Mouse (Mus musculus): ENCODE results near the gene Nfatc4. TPM values are rescaled to one million over a fixed set of nuclear protein-coding genes. Genes with fewer than 3 reads are reported as not detected.

Nfatc4 gene
- 0.58 and 0.83 TPM in 2 replicates for polyA plus RNA-seq (2012; rRNA removed)

DNA sequence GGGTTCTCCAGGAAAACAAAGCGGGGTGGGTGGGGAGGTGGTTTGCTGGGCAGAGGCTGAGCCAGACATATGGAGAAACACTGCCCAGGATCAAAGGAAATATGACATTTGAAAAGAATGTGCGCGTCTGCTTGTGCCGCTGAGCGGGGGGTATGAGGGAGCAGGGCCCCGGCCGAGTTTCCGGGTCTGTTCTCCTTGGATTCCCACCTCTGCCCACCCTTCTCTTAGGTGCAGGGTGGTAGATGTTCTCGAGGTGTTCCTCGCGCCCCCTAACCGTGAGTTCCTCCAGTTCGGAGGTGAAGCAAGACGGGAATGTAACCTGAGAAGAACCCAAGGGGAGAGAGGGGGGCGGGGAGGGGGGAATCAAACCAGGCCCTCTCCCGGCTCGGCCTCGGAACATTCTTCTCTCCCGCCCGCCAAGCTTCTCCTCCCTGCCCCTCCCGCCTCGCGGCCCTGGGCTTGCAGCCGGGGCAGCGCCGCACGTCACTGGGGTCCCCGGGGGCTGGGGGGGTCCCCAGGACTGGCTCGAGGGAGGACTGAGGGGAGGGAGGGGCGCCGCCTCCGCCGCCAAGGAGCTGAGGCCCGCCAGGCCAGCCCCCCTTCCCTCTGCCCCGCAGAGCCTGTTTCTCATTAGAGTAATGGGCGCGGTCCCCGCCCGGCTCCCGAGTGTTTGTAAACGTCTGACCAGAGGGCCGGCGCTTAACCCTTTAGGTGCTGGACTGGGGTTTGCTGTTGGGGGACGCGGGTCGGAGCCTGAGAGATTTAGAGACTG is at the start of gene Nfatc4:
Gene Nfatc4 (plus strand): TSS at position 154 of the 772 bp plus-strand sequence.
- no peak for TF ChIP-seq CTCF (IDR thresholded peaks at IDR 0.05; ENCODE audit: control insufficient read depth, insufficient read depth, insufficient replicate concordance, low read depth, low read length)
- TF ChIP-seq POLR2A (IDR thresholded peaks at IDR 0.05; ENCODE audit: control insufficient read depth, low read depth, low read length) = no peak
- peak within 1 kb of the TSS; percentile 68 for H3K4me3 ChIP-seq (ENCODE audit: control insufficient read depth, low read depth, low read length)
- H3K27ac ChIP-seq (ENCODE audit: control insufficient read depth, insufficient read depth, low read depth, low read length) = peak within 1 kb of the TSS; percentile 56; the same call in 1 of the 2 replicates
- H3K27me3 ChIP-seq (ENCODE audit: control insufficient read depth, insufficient read depth, low read length) = peaks cover 5% of the 10 kb centered on the region
- H3K36me3 ChIP-seq (ENCODE audit: control insufficient read depth, insufficient read depth, low read length) = no peaks in the 10 kb centered on the region
- H3K4me1 ChIP-seq (ENCODE audit: control insufficient read depth, insufficient read depth, low read length) = peaks cover 31% of the 10 kb centered on the region

DNA sequence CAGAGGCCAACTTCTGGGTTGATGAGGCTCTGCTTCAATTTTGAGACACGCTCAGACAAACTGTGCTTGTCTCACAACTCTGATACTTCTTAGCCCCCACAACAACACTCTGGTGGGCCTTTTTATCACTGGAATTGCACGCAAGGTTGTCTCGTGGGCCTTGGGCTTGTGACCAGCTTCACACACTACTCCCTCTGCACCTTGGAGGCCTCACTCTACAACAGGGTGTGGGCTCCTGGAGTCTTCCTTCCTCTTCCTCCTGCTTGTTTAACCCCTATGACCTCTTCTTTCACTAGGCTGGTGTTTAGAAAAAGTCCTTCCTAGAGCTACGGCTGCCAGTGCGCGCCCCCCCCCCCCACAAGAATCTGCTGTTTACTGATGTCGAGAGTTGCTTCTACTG is 46.2 kb upstream of the Nfatc4 start:
- H3K4me1 ChIP-seq (ENCODE audit: control insufficient read depth, insufficient read depth, low read length) = no peaks in the 10 kb centered on the region
- no peaks in the 10 kb centered on the region for H3K36me3 ChIP-seq (ENCODE audit: control insufficient read depth, insufficient read depth, low read length)
- TF ChIP-seq CTCF (IDR thresholded peaks at IDR 0.05; ENCODE audit: control insufficient read depth, insufficient read depth, insufficient replicate concordance, low read depth, low read length) (no peak), POLR2A (IDR thresholded peaks at IDR 0.05; ENCODE audit: control insufficient read depth, low read depth, low read length) (no peak)
- H3K4me3 ChIP-seq (ENCODE audit: control insufficient read depth, low read depth, low read length) = no peak overlapping the region
- no peaks in the 10 kb centered on the region for H3K27me3 ChIP-seq (ENCODE audit: control insufficient read depth, insufficient read depth, low read length)
- no peak overlapping the region for H3K27ac ChIP-seq (ENCODE audit: control insufficient read depth, insufficient read depth, low read depth, low read length)

- Histone ChIP-seq H3K27me3 (ENCODE audit: control insufficient read depth, insufficient read depth, low read length) (no peaks in the 10 kb centered on the region), H3K27ac (ENCODE audit: control insufficient read depth, insufficient read depth, low read depth, low read length) (no peak overlapping the region), H3K4me3 (ENCODE audit: control insufficient read depth, low read depth, low read length) (no peak overlapping the region), H3K4me1 (ENCODE audit: control insufficient read depth, insufficient read depth, low read length) (no peaks in the 10 kb centered on the region), H3K36me3 (ENCODE audit: control insufficient read depth, insufficient read depth, low read length) (no peaks in the 10 kb centered on the region)
- TF ChIP-seq CTCF (IDR thresholded peaks at IDR 0.05; ENCODE audit: control insufficient read depth, insufficient read depth, insufficient replicate concordance, low read depth, low read length) (no peak), POLR2A (IDR thresholded peaks at IDR 0.05; ENCODE audit: control insufficient read depth, low read depth, low read length) (no peak)
Observed at GRCm38 (mm10) chr14:55777176-55777575, 45.8 kb upstream of the Nfatc4 start.

DNA sequence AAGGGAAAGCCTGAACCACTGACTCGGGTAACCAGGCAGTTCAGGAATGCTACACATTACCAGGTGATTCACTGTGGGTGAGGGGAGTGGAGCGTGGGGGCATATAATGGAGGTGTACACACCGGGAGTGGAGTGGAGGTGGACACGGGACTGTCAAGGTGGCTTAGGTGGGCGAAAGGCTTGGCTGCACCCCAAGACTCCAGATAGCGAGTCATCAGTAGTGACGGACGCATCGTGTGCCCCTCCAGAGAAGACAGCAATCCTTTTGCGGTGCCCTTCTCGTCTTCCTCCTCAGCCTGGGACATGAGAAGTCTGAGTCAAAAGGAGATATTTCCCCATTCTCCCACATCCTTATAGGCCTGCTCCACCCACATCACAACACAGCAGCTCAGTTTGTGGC is 45.1 kb upstream of the Nfatc4 start:
- H3K4me3 ChIP-seq (ENCODE audit: control insufficient read depth, low read depth, low read length) = no peak overlapping the region
- H3K27me3 ChIP-seq (ENCODE audit: control insufficient read depth, insufficient read depth, low read length) = no peaks in the 10 kb centered on the region
- no peak overlapping the region for H3K27ac ChIP-seq (ENCODE audit: control insufficient read depth, insufficient read depth, low read depth, low read length)
- H3K36me3 ChIP-seq (ENCODE audit: control insufficient read depth, insufficient read depth, low read length) = no peaks in the 10 kb centered on the region
- no peaks in the 10 kb centered on the region for H3K4me1 ChIP-seq (ENCODE audit: control insufficient read depth, insufficient read depth, low read length)
- TF ChIP-seq POLR2A (IDR thresholded peaks at IDR 0.05; ENCODE audit: control insufficient read depth, low read depth, low read length) = no peak
- no peak for TF ChIP-seq CTCF (IDR thresholded peaks at IDR 0.05; ENCODE audit: control insufficient read depth, insufficient read depth, insufficient replicate concordance, low read depth, low read length)

DNA sequence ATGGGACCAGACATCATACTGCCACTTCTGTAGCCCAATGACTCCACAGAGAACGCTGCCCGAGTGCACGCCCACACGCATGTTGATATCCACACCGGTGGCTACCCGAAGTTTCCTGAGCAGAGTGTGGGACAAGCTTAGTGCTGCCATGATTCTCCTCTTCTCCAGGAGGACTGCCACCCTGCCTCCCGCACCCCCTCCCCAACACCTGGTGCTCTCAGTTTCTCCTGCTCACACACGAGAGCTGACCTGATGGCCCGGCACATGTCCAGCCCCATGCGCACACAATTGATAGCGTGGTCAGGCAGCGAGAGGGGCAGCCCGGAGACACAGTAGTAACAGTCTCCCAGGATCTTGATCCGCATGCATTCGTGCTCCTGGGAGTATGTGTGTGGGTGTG is 44.3 kb upstream of the Nfatc4 start:
- Histone ChIP-seq H3K4me3 (ENCODE audit: control insufficient read depth, low read depth, low read length) (no peak overlapping the region), H3K4me1 (ENCODE audit: control insufficient read depth, insufficient read depth, low read length) (peaks cover 2% of the 10 kb centered on the region), H3K27me3 (ENCODE audit: control insufficient read depth, insufficient read depth, low read length) (no peaks in the 10 kb centered on the region), H3K36me3 (ENCODE audit: control insufficient read depth, insufficient read depth, low read length) (no peaks in the 10 kb centered on the region), H3K27ac (ENCODE audit: control insufficient read depth, insufficient read depth, low read depth, low read length) (no peak overlapping the region)
- no peak for TF ChIP-seq CTCF (IDR thresholded peaks at IDR 0.05; ENCODE audit: control insufficient read depth, insufficient read depth, insufficient replicate concordance, low read depth, low read length)
- no peak for TF ChIP-seq POLR2A (IDR thresholded peaks at IDR 0.05; ENCODE audit: control insufficient read depth, low read depth, low read length)

GRCm38 (mm10) chr14:55779656-55780055 is 43.3 kb upstream of the Nfatc4 start:
- Histone ChIP-seq H3K4me1 (ENCODE audit: control insufficient read depth, insufficient read depth, low read length) (peaks cover 6% of the 10 kb centered on the region), H3K36me3 (ENCODE audit: control insufficient read depth, insufficient read depth, low read length) (no peaks in the 10 kb centered on the region), H3K4me3 (ENCODE audit: control insufficient read depth, low read depth, low read length) (no peak overlapping the region), H3K27ac (ENCODE audit: control insufficient read depth, insufficient read depth, low read depth, low read length) (no peak overlapping the region), H3K27me3 (ENCODE audit: control insufficient read depth, insufficient read depth, low read length) (no peaks in the 10 kb centered on the region)
- TF ChIP-seq POLR2A (IDR thresholded peaks at IDR 0.05; ENCODE audit: control insufficient read depth, low read depth, low read length) = no peak
- no peak for TF ChIP-seq CTCF (IDR thresholded peaks at IDR 0.05; ENCODE audit: control insufficient read depth, insufficient read depth, insufficient replicate concordance, low read depth, low read length)

GRCm38 (mm10) chr14:55780736-55781135 is 42.2 kb upstream of the Nfatc4 start:
- Histone ChIP-seq H3K27ac (ENCODE audit: control insufficient read depth, insufficient read depth, low read depth, low read length) (no peak overlapping the region), H3K36me3 (ENCODE audit: control insufficient read depth, insufficient read depth, low read length) (no peaks in the 10 kb centered on the region), H3K4me1 (ENCODE audit: control insufficient read depth, insufficient read depth, low read length) (peaks cover 6% of the 10 kb centered on the region), H3K27me3 (ENCODE audit: control insufficient read depth, insufficient read depth, low read length) (no peaks in the 10 kb centered on the region), H3K4me3 (ENCODE audit: control insufficient read depth, low read depth, low read length) (no peak overlapping the region)
- TF ChIP-seq POLR2A (IDR thresholded peaks at IDR 0.05; ENCODE audit: control insufficient read depth, low read depth, low read length) (no peak), CTCF (IDR thresholded peaks at IDR 0.05; ENCODE audit: control insufficient read depth, insufficient read depth, insufficient replicate concordance, low read depth, low read length) (no peak)
